Mouse (Mus musculus): Measurements from ENCODE around the gene Cflar.
"Not testable (repeated sequence)": the region's sequence is repeated elsewhere in the genome, so short reads cannot be mapped to it uniquely, and the experiment has no call there.

Gene Cflar

DNA sequence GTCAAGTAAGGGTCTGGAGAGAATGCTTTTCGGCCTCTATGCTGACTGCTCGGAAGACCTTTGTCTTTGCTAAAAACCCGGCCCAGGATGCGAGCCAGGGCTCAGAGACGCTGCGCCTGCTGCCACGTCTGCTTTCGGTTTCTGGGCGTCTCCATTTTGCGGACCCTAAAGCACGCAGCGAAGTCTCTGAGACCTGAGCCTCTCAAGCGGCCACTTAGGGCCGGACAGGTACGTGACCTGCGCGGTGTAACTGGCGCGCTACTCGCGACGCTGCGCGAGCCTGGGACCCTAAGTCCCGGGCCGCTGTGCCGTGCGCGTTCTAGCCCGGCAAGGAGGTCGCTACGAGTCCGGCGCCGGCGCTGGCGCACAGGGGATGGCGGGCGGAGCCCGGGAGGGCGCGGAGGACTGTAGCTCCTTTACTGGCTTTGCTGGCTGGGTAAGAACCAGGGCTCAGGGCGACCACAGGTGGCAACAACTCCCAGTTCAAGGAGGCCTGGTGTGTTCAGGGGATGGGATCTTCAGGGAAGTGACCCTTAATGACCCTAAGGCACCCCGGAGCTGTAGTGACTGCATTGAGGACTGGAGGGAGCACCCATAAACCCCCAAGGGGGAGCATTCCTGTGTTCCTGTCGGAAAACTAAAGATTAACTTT, at the start of gene Cflar:
Cflar (plus strand) TSS at position 144 of the 652 bp plus-strand sequence.
- DNase-seq (ENCODE audit: low spot score in 2 of 2) = peak; percentile 19 to 20

DNA sequence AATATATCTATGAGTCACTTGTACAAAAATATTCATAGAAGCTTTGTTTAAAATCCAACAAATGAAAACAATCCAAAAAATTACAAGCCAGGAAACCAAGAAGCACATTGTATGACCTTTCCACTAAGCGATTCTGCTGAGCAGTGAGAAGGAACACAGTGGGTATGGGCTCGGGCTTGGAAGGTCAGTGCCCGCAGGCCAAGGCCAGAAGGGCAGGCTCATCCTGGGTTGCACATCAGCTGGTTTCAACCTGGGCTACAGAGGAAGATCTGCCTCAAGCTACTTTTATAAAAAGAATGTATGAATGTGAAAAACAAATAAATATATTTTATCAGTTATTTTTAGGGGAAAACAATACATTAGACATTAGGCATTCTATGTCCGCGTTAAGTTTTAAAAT, 48.6 kb upstream of the Cflar start:
- not testable (repeated sequence) for DNase-seq (ENCODE audit: low spot score in 2 of 2)

DNA sequence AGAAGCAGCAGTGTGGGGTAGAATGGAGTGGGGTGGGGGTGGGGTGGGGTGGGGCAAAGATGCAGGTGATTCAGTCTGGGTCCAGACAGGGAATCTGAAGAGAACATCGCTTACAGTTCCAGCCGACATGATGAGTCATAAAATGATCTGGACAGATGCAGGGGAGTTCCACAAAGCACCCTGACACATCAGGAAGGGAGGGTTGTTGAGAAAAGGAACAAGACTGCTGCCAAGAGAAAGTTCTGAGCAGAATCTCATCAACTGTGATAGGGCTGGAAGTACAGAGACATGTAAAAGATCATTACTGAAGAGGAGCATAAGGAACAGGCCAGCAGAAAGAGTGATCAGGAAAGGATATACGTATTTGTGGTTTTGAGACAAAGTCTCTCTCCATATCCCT, 47.9 kb upstream of the Cflar start:
- DNase-seq (ENCODE audit: low spot score in 2 of 2) = not testable (repeated sequence)

DNA sequence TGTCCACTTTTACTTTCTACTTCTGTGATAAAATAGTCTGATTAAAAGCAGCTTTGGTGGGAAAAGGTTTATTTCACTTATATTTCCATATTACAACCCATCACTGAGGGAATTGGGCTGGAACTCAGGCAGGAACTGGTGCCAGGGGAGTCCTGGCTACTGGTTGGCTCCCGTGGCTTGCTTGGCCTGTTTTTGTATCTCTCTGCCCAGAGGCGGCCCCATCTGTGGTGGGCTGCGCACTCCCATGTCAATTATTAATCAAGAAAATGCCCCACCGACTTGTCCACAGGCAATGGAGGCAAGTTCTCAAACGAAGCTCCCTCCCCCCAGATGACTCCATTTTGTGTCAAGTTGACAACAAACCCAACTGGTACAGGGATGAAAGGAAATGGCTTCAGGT, 43.1 kb upstream of the Cflar start:
- no peak for DNase-seq (ENCODE audit: low spot score in 2 of 2)

DNA sequence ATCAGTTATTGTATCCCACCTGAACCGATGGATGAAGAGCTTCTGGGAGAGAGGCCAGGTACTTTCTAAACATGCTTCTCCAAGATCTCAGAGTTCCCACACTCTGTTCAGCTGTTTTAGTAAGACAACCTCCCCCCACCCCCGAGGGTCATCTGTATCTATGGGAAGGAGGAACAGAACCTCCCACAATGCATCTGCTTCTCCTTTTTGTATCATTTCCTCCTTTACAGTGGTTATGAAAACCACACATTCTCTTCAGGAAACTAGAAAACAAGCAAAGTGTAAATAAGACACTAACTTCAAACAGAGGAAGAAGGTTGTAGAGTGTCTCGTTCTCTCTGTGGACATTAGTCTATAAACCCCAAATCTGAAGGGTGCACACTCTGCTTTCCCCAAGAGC, 41.7 kb upstream of the Cflar start:
- DNase-seq (ENCODE audit: low spot score in 2 of 2) = not testable (repeated sequence)

DNA sequence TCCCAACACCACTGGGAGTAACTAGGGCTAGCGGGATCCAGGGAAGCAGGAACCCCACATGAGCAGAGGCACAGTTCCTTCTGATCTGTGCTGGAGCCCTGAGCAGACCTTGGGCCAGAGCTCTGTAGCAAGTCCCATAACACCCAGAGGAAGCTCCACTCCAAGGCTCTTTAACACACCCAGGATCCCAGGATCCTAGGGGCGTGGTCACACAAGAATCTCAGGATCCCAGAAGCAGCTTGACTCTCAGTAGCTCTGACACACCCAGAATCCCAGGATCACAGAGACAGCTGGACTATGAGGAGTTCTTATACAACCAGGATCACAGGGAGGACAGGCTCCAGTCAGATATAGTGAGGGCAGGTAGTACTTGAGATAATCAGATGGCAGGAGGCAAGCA, 39.2 kb upstream of the Cflar start:
- DNase-seq (ENCODE audit: low spot score in 2 of 2) = no peak

DNA sequence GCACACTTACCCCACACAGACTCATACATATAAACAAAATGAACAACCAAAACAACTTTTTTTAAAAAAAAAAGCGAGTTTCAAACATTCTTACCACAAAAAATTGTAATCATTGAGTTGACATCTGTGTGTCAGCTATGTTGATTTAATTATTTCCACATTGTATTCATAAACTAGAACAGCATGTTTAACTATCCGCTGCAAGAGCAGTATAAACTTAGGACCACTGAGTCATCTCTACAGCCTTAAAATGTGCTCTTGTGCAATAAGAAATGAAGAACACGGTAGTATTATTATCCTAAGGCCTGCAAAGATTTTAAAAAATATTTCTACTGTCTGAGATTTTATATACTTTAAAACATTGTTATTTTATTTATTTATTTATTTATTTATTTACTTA, 36.3 kb upstream of the Cflar start:
- DNase-seq (ENCODE audit: low spot score in 2 of 2) = no peak

DNA sequence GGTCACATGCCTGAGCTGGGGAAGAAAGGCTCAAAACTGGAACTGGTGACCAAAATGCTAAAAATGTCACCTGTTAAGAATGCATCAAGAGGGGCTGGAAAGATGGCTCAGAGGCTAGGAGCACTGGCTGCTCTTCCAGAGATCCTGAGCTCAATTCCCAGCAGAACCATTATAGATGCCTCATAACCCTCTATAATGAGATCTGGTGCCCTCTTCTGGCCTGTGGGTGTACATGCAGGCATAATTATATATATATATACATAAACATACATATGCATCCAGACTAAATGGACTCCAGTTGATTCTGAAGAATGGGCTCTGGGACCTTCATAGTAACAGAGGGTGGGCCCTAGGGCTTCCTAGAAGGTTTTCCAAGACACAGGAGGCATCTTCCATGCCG, 33.7 kb upstream of the Cflar start:
- DNase-seq (ENCODE audit: low spot score in 2 of 2) = peak in 1 of 2 experiments; percentile 11

DNA sequence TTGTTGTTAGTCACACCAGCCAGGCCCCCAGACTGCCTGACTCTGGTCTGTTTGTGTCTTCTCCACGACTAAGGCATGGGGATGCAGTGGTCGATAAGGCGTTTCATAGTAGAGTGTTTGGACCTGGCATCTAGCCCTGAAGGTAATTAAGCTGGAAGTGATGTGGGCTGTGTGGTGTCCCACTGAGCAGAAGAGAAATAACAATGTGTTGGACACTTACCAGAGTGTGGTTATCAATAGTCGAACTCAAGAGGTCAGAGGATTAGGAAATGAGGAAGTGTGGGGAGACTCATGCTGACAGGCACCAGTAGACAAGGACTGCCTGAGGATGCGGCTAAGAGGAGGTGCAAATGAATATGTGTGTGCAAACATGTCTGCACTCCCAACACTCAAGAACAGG, 32.9 kb upstream of the Cflar start:
- not testable (repeated sequence) for DNase-seq (ENCODE audit: low spot score in 2 of 2)

DNA sequence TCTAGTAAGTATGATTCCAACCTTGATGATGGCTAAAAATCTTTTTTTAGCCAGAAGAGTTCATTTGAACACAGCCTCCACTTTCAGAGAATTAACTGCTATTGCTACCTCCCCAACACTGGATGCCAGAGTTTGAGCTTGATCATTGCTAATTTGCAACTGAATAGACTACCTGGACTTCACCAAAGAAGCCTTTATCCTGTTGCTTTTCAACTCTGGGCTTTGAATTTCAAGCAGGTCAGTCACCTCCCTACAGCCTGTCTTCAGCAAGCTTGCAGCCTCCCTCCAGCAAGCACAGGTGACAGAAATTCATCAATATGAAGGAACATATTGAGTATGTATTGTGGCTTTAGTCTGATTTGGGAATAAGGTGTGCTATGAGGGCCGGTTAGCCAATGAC, 21.9 kb upstream of the Cflar start:
- DNase-seq (ENCODE audit: low spot score in 2 of 2) = no peak

DNA sequence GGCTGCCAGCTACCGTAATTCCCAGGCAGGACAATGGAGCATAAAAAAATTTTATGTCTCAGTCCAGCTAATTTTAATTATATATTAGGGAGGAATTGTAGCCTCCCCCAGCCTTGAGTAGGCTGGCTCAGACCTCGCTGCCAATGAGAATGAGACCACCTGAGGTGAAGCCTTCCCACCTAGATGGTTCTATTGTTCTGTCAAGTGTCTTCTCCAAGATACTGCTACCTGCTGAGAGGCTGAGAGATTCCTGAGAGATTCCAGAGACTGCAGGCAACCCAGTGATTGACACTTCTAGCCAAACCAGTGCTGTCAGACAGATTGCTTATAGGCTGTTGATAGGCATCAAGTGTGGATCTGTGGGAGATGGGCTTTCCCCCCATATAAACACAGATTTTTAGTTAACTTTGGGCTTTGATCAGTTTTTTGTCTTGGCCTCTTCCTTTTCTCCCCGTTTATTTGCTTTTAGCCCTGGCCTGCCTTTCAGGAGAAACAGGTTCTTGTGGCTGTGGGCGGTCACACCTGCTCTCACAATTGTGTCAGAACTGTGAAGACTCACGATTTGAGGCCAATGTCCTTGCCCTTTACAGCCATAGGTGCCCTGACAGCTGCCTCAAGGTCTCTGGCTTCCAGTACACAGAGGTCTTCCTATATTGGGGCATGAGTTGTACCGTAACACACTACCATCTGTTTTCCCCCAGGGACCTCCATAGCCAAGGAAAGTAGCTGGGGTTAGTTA, 21.1 kb upstream of the Cflar start:
- no peak for DNase-seq (ENCODE audit: low spot score in 2 of 2)

DNA sequence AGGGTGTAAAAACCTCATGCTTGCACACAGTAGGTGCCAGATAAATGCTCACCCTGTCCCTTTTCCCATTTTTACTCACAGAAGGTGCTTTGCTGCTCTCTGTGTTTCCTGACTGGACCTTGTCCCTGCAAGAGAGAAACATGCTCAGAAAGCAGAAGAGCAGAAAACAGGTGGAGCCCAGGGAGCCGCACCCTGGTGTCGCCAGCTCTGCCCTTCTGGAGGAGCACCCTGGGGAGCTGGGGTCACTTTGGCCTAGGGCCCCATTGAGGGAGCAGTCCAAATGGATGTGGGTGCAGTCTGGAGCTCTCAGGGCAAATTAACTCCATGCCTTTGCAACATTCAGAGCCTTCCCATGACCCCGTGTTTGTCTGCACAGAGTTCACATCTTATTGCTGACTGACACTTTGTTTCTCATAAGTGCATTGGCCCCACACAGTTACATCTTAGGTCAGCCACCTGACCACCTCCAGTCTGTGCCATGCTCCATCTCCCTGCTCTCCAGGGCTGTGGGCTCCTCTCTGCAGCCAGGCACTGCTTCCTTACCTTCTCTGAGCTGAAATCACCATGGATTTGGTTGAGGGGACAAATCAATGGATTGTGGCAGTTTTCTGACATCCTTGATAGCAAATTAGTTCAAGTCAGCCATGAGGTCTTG, 20.3 kb upstream of the Cflar start:
- DNase-seq (ENCODE audit: low spot score in 2 of 2) = not testable (repeated sequence)

DNA sequence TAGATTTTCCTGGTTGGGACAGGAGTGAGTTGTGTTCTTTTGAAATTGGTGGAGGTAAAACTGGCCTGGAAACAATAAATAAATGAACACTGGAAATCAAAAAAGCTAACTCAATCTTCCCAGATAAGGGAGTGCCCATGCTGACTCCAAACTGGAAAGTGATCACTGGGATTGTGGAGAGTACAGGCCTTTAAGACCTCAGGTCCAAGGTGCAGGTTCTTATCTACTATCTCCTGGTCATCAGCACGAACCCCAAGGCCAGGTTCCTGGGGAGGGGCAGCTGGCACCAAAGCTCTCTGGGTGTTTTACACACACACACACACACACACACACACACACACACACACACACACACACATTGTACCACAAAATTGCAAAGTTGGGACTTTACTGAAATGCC, 19.6 kb upstream of the Cflar start:
- not testable (repeated sequence) for DNase-seq (ENCODE audit: low spot score in 2 of 2)

DNA sequence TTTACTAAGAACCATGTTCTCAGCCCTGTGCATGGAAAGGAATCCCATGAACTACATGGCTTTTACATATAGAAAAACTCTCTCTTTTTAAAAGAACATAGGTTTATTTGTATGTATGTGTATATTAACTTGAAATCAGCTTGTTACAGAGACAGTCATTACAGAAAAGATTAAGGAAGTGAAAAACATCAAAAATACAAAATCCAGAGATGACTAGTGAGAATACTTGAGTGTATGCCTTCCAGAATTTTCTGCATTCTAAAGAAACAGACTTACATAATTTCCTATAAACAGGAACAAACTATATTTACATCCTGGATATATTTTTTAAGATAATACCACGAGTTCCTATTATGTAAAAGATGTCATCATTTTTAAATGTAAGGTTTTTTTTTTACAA, 17.6 kb upstream of the Cflar start:
- no peak for DNase-seq (ENCODE audit: low spot score in 2 of 2)

DNA sequence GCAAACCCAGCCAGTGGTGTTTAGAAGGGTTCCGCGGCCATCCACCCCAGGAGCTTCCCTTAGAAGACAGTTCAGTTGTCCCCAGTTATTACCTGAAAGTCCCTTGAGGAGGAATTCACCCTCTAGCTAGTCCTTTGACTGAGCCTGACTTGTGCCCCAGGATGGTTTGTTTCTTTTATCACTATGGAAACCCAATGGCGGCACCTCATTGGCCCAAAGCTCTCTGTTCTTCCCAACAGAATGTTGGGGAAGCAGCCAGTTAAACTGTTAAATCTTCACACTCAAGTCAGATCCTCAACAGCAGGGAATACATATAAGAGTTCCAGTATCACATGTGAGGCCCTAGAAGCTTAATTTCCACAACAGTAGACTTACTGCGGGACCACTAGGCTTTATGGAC, 15.5 kb upstream of the Cflar start, which contains the start of gene Als2cr12:
Als2cr12 (minus strand) TSS at position 180 of the 400 bp plus-strand sequence.
- not testable (repeated sequence) for DNase-seq (ENCODE audit: low spot score in 2 of 2)

DNA sequence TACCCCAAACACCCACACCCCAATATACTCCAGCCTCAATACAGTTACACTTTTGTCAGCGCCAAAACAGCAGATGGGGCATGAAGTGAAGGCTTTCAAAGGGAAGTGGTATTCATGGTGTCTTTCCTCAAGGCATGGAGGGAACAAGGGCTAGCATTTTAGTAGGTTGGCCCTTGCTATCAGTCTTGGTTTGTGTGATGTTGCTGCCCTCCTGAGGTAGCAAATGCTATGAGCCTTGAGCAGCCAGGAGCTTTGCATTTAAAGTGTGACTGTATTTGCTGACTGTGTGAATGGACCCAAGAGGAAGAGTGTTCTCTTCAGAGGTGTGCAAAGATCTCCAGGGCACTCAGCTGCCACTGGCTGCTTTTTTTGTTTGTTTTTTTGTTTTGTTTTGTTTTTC, 13.7 kb upstream of the Cflar start:
- DNase-seq (ENCODE audit: low spot score in 2 of 2) = peak in 1 of 2 experiments; percentile 22

DNA sequence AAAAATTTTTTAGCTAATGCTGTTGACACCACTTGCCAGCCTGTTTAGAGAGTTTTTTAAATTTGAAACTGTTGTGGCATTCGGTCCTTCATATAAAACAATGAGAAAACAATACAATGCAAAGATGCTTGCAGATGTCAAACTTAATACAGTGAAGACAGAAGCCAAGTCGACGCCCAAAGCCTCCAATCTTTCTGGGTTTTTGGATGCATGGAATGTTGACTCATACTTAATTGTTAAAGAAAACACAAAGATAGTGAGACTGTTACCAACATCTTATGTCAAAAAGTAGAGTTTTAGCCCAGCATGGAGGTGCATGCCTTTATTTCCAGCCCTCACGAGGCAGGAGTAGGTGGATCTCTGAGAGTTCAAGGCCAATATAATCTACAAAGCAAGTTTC, 12.5 kb upstream of the Cflar start:
- no peak for DNase-seq (ENCODE audit: low spot score in 2 of 2)

DNA sequence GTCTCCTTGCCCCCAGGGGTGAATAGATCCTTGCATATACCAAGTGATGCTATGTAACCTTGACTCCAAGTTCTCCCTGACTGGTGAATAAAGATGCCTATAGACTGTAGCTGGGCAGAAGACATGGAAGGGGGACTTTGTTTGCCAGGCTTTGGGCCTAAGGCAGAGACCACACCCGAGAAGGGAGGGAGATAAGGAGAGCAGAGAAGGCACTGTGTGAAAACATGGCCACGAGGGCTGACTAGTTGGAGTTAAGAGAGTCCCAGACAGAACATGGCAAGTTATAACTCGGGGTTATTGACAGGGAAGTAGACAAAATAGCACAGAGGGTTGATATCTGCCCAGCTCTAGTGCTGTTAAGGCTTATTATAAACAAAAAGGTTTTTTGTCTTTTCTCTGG, 11.3 kb upstream of the Cflar start:
- DNase-seq (ENCODE audit: low spot score in 2 of 2) = no peak

DNA sequence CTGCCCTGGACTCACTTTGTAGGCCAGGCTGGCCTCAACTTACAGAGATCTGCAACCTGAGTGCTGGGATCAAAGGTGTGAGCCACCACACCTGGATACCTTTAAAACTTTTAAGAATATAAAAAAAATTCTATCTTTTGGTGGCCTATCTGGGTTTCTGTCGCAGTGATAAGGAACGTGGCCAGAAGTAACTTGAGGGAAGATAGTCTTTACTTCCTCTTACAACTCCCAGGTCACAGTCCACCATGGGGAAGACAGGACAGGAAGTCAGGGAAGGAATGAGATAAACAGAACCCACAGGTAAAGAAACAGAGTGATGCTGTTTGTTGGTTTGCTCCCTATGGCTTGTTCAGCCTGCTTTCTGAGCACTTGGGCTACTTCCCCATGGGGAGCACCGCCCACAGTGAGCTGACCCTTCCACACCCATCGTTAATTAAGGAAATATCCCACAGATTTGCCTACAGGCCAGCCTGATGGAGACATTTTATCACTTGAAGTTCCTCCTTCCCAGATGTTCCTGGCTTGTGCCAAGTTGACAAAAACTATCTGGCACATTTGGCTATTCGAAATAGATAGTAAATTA, 10.6 kb upstream of the Cflar start:
- not testable (repeated sequence) for DNase-seq (ENCODE audit: low spot score in 2 of 2)

DNA sequence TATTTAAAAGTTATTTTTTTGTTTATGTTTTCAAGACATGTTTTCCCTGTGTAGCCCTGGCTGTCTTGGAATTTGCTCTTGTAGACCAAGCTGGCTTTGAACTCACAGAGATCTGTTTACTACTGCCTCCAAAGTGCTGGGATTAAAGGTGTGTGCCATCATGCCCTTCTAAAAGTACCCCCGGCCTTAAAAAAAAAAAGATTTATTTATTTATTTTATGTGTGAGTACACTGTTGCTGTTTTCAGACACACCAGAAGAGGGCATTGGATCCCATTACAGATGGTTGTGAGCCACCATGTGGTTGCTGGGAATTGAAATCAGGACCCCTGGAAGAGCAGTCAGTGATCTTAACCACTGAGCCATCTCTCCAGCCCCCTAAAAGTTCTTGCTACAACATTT, 1.3 kb upstream of the Cflar start:
- DNase-seq (ENCODE audit: low spot score in 2 of 2) = not testable (repeated sequence)

DNA sequence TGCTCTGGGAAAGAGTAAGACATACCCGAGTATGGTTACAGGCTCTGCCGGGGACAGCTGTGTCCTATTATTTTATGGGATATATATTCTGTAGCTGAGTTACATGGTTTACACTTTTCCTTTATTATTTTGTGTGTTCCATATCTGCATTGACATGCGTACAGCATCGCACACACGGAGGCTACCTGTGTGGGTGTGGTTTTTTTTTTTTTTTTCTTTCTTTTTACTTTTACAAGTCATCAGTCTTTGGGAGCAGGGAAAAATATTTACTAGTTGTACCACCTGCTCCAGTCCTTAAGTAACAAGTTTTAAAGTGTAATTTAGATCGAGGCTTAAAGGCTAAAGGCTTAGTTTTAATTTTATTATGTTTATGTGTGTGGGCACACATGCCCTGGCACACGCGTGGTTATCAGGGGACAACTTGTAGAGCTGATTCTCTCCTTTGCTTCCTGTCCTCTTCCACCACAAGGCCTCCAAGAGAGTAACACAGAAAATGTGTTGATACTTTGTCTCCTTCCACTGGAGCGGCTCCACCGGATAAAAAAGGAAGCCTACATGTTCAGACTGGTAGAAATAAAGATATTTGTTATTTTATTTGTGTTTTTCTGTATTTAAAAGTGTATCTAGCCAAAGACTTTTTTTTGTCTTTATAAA, 470 bp upstream of the Cflar start:
- no peak for DNase-seq (ENCODE audit: low spot score in 2 of 2)

Data from right cerebral cortex, postnatal 36 days (tissue).